Mouse (Mus musculus) embryonic facial prominence, embryonic 13.5 days (tissue): ENCODE results near the gene Olfr497. TPM values are rescaled to one million over a fixed set of nuclear protein-coding genes. Genes with fewer than 3 reads are reported as not detected.

Source experiments
- ATAC-seq: fragments of 200-750 bp; cut with Nextera tagmentation; 2 replicates; pipeline ENCODE4 v1.8.0; 2017; ENCODE audit warnings: low read depth; ENCODE audit not compliant: insufficient number of reproducible peaks, insufficient read depth, low FRiP score, low TSS enrichment
- H3K27ac ChIP-seq: fragments of 300-500 bp; sonication (generic); 2 replicates; pipeline ENCODE4 v1.5.1; 2015; ENCODE audit warnings: moderate library complexity, mild to moderate bottlenecking, inconsistent platforms
- H3K27me3 ChIP-seq: fragments of 300-500 bp; sonication (generic); 2 replicates; pipeline ENCODE4 v1.6.1; 2015; ENCODE audit warnings: mild to moderate bottlenecking, inconsistent platforms
- H3K36me3 ChIP-seq: fragments of 300-500 bp; sonication (generic); 2 replicates; pipeline ENCODE4 v1.6.1; 2015; ENCODE audit warnings: mild to moderate bottlenecking, inconsistent platforms
- H3K4me1 ChIP-seq: fragments of 300-500 bp; sonication (generic); 2 replicates; pipeline ENCODE4 v1.6.1; 2015; ENCODE audit warnings: inconsistent platforms
- H3K4me2 ChIP-seq: fragments of 300-500 bp; sonication (generic); 2 replicates; pipeline ENCODE4 v1.6.1; 2015; ENCODE audit warnings: moderate library complexity, mild to moderate bottlenecking, inconsistent platforms
- H3K4me3 ChIP-seq: fragments of 300-500 bp; sonication (generic); 2 replicates; pipeline ENCODE4 v1.5.1; 2015; ENCODE audit warnings: mild to moderate bottlenecking, inconsistent platforms
- H3K9ac ChIP-seq: fragments of 300-500 bp; sonication (generic); 2 replicates; pipeline ENCODE4 v1.6.1; 2015; ENCODE audit warnings: mild to moderate bottlenecking, inconsistent platforms
- H3K9me3 ChIP-seq: fragments of 300-500 bp; sonication (generic); 2 replicates; pipeline ENCODE4 v1.6.1; 2016; ENCODE audit warnings: inconsistent platforms
- WGBS: fragments of 180-500 bp; shearing (Covaris S2); methylation state at CpG from one replicate; pipeline ENCODE4 v1.1.7; 2015; ENCODE audit warnings: mixed read lengths; 5-methylcytosine and 5-hydroxymethylcytosine counted together
- polyA plus RNA-seq: library from polyadenylated mRNA; unstranded; fragments of >200 nt; fragmentation: Nextera tagmentation; extraction: Ambion mirVana; gene quantifications from 2 replicates; pipeline ENCODE4 v1.2.1, GENCODE M21; 2015

Gene Olfr497
- not detected in 2 replicates for polyA plus RNA-seq

DNA sequence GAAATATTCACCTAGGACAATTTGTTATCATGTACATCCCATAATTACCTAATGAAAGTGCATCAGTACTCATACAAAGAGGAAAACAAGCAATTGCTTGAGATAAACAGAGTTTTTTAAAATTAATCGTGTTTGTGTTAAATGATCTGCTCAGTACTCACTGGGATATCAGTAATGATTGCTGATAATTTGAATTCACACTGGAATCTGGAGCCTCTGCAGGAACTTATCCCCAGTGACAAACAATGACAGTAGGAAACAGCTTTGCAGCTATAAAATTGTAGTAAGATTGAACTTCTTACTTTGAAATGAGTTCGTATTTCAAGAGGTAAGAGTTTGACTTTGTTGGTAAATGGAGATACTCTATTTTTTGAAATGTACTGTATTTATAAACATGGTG is at the start of gene Olfr497:
Gene Olfr497 (plus strand): TSS at position 301 of the 400 bp plus-strand sequence.
- no peaks in the 10 kb centered on the region for H3K36me3 ChIP-seq
- no peak within 1 kb of the TSS for H3K9ac ChIP-seq
- WGBS, result 76% methylated on average over 2 of the region's 2 CpGs
- no peak within 1 kb of the TSS for H3K4me3 ChIP-seq
- ATAC-seq, result no peak
- no peak within 1 kb of the TSS for H3K27ac ChIP-seq
- H3K9me3 ChIP-seq, result no peaks in the 10 kb centered on the region
- no peaks in the 10 kb centered on the region for H3K27me3 ChIP-seq
- H3K4me2 ChIP-seq, result no peak within 1 kb of the TSS
- no peaks in the 10 kb centered on the region for H3K4me1 ChIP-seq

DNA sequence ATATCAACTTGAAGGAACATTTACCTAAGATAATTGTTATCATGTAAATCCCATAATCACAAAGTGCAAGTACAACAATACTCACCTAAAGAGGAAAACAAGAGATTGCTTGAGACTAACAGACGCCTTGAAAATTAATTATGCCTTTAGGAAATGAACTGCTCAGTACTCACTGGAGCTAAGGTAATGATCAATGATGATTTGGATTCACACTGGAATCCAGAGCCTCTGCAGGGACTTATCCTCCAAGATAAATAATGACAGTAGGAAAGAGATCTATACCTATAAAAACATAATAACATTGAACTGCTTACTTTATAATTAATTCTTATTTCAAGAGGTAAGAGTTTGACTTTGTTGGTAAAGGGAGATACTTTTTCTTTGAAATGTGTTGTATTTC is 27.4 kb upstream of the Olfr497 start, which contains the start of gene Olfr495:
Gene Olfr495 (plus strand): TSS at position 301 of the 400 bp plus-strand sequence.
- ATAC-seq, result no peak
- H3K9me3 ChIP-seq, result no peaks in the 10 kb centered on the region
- no peaks in the 10 kb centered on the region for H3K27me3 ChIP-seq
- no peak within 1 kb of the TSS for H3K4me2 ChIP-seq
- 53% methylated on average over 1 of the region's 1 CpGs for WGBS
- H3K9ac ChIP-seq, result no peak within 1 kb of the TSS
- no peak within 1 kb of the TSS for H3K4me3 ChIP-seq
- no peak within 1 kb of the TSS for H3K27ac ChIP-seq
- H3K36me3 ChIP-seq, result no peaks in the 10 kb centered on the region
- no peaks in the 10 kb centered on the region for H3K4me1 ChIP-seq

DNA sequence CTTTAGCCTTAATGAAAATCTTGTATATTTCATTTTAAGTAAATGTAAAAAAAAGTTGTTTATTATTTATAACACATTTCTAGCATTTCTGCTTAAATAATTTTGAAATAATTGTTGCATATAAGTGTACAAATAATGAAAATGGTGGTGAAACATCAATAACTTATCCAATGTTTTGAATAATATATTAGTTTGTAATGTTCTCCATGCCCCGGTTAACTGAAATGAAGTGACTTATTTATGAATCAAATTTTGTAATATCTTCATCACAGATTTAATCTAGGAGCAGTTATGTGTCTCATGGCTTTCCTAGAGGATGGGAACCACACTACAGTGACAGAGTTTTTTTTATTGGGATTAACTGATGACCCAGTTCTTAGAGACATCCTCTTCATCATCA is 44.8 kb downstream of the Olfr497 start, which contains the start of gene Olfr498:
Gene Olfr498 (plus strand): TSS at position 301 of the 400 bp plus-strand sequence.
- Histone ChIP-seq H3K4me3 (no peak within 1 kb of the TSS), H3K36me3 (no peaks in the 10 kb centered on the region), H3K4me2 (no peak within 1 kb of the TSS), H3K27ac (no peak within 1 kb of the TSS), H3K27me3 (no peaks in the 10 kb centered on the region), H3K9ac (no peak within 1 kb of the TSS), H3K4me1 (no peaks in the 10 kb centered on the region), H3K9me3 (no peaks in the 10 kb centered on the region)
- 90% methylated on average over 1 of the region's 1 CpGs for WGBS
- ATAC-seq, result no peak

Other genes starting within 250 kb of the Olfr497 start
- gene Olfr486, start 247.7 kb upstream of the Olfr497 start, polyA plus RNA-seq, result not detected in 2 replicates
- gene Olfr487, start 205.8 kb upstream of the Olfr497 start, polyA plus RNA-seq, result not detected in 2 replicates
- gene Olfr488, start 162.1 kb upstream of the Olfr497 start, polyA plus RNA-seq, result not detected in 2 replicates
- not detected in 2 replicates for gene Olfr490, start 131.5 kb upstream of the Olfr497 start, polyA plus RNA-seq
- not detected in 2 replicates for gene Olfr491, start 107.0 kb upstream of the Olfr497 start, polyA plus RNA-seq
- 0.30 TPM in 1 of 2 replicates, not detected in the other for gene Olfr492, start 96.7 kb upstream of the Olfr497 start, polyA plus RNA-seq
- gene Olfr493, start 73.4 kb upstream of the Olfr497 start, polyA plus RNA-seq, result not detected in 2 replicates
- gene Olfr494, start 55.1 kb upstream of the Olfr497 start, polyA plus RNA-seq, result not detected in 2 replicates
- gene Olfr495, start 27.3 kb upstream of the Olfr497 start, polyA plus RNA-seq, result not detected in 2 replicates
- gene Olfr498, start 44.9 kb downstream of the Olfr497 start, polyA plus RNA-seq, result 0.11 TPM in 1 of 2 replicates, not detected in the other
- 0.17 TPM in 1 of 2 replicates, not detected in the other for gene Olfr502, start 104.6 kb downstream of the Olfr497 start, polyA plus RNA-seq
- gene Olfr503, start 124.1 kb downstream of the Olfr497 start, polyA plus RNA-seq, result not detected in 2 replicates
- not detected in 2 replicates for gene Olfr504, start 145.4 kb downstream of the Olfr497 start, polyA plus RNA-seq
- gene Olfr506, start 190.4 kb downstream of the Olfr497 start, polyA plus RNA-seq, result not detected in 2 replicates
- not detected in 2 replicates for gene Olfr507, start 201.4 kb downstream of the Olfr497 start, polyA plus RNA-seq
- gene Olfr508, start 209.6 kb downstream of the Olfr497 start, polyA plus RNA-seq, result not detected in 2 replicates
- gene Olfr509, start 231.5 kb downstream of the Olfr497 start, polyA plus RNA-seq, result 0.06 and 0.25 TPM in 2 replicates
- not detected in 2 replicates for gene Olfr510, start 246.0 kb downstream of the Olfr497 start, polyA plus RNA-seq